Mouse (Mus musculus) erythroblast, embryonic 14.5 days (primary cell): ENCODE data around the gene Slc6a13.
"Not testable (repeated sequence)": the region's sequence is repeated elsewhere in the genome, so short reads cannot be mapped to it uniquely, and the experiment has no call there.

Experiments
- GATA1 ChIP-seq: IDR thresholded peaks from 2 replicates; pipeline ENCODE4 v1.6.1; 2012; ENCODE audit warnings: low read length, inconsistent platforms, mixed read lengths
- TAL1 ChIP-seq: IDR thresholded peaks from 3 replicates; pipeline ENCODE4 v1.6.1; 2012; ENCODE audit warnings: low read length, inconsistent platforms, mixed read lengths

GRCm38 (mm10) chr6:121366537-121366936, 66.5 kb downstream of the Slc6a13 start:
- TF ChIP-seq GATA1, TAL1: not testable (repeated sequence)
